Mouse (Mus musculus): ENCODE results near the gene Gm29609.

Gm29609 gene

DNA sequence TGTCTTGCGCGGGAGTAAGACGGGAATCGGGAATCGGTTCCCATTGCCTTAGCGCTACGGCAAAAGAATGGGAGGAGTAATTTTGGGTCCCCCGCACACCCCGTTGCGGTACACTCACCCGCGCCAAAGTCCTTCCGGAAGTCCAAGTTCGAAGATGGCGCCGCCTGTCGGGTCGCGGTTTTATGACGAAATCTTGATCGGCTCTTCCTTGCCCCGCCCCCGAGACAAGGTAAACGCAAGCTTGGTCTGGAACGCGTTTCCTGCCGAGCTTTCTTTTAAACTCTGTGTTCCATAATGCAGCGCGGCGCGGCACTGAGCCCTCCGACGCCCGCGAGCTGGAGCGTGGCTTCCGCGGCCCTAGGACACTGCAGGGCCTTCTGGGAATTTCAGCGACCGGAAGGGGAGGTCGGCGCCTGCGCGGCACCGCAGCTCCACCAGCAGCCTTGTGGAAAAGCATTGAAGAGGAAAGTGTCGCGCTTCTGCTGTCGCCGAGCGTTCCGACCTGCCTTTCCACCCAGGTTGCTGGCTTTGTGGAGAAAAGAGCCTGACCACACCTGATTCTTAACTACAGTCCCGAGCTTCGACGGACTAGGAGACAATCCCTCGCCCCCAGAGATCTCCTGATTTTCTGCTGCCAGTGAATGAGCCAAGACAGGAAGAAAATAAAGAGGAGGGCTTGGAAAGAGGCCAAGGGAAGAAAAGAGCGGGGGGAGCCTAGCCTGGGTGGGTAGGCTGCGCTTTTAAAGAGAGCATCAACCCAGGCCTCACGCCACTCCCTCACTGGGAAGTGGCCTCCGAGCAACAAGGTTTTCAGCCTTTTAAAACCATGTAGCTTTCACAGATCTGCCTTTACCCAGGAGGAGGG, at the start of gene Gm29609, which contains the start of gene Gtf3c2:
Gene Gm29609, minus strand, starts transcription at position 146 of the 865 bp plus-strand sequence.
Gene Gtf3c2, minus strand, starts transcription at position 379 of the 865 bp plus-strand sequence.
- DNase-seq (ENCODE audit: low read depth, low spot score): peak; percentile 99

GRCm38 (mm10) chr5:31226641-31227040, 46.9 kb upstream of the Gm29609 start:
- no peak for DNase-seq (ENCODE audit: low read depth, low spot score)

GRCm38 (mm10) chr5:31222696-31223095, 43.0 kb upstream of the Gm29609 start:
- no peak for DNase-seq (ENCODE audit: low read depth, low spot score)

DNA sequence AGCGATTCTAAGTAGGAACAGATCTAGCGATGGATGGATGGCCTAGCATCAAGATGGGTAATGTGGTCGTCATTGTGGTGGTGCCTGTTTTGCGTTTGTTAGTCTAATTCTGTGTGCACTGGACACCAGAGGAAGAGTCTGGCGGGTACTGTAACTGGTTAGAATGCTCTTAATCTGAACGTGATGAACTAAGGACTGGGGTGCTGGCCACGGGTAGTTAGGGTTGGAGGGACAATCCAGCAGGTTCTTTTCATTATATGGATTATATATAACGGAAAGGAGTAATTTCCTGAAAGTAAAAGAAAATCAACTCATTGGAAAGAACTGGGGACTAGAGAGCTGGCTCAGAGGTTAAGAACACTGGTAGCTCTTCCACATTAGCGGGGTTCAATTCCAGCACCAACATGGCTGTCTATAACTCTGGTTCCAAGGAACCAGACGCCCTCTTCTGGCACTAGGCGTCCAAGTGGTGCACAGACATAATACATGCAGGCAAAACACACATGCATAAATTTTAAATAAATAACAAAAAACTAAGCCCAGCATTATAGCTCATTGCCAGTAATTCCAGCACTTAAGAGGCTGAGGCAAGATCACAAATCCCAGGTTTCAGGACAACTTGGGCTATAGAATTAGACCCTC, 41.7 kb upstream of the Gm29609 start:
- peak; percentile 85 for DNase-seq (ENCODE audit: low read depth, low spot score)

DNA sequence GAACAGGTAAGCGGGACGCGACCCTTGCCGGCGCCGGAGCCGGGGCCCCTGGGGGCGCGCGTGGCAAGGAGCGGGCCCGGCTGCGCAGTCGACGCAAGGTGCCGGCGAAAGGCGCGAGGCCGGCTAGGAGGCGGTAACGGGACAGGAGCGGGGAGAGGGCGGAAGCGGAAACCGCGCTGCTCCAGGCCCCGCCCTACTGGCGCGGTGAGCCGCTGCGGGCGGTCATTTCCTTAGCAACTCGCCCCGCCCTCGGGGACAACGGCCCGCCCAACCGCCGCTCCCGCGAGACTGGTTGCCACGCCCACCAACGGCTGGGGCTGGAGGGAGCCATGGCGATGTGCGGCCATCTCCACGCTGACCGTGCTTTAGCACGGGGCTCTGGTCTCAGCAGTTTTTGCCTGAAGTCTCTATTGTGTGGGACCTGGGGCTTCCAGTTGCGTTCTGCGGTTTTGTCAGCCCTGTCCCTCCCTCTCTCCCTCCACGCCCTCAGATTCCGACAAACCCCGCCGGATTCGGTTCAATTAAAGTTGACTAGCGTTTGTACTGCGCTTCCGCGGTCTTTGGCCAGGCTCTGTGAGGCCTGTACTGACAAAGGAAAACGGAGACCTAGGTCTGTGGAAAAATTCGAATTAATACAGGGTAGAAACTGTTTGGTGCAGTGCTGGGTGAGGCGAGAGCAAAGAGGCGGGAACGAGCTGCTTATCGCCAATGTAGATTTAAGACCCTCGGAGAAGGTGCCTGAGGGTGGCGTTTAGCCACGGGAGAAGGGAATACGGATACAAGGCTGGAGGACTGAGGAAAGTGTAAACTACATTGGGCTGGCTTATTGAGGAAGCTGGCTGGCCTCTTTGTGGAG, 41.0 kb upstream of the Gm29609 start, which contains the start of gene Ppm1g:
Gene Ppm1g, minus strand, starts transcription at position 240 of the 856 bp plus-strand sequence.
- DNase-seq (ENCODE audit: low read depth, low spot score): peak; percentile 91

GRCm38 (mm10) chr5:31219911-31220447, 40.3 kb upstream of the Gm29609 start:
- DNase-seq (ENCODE audit: low read depth, low spot score): peak; percentile 77

DNA sequence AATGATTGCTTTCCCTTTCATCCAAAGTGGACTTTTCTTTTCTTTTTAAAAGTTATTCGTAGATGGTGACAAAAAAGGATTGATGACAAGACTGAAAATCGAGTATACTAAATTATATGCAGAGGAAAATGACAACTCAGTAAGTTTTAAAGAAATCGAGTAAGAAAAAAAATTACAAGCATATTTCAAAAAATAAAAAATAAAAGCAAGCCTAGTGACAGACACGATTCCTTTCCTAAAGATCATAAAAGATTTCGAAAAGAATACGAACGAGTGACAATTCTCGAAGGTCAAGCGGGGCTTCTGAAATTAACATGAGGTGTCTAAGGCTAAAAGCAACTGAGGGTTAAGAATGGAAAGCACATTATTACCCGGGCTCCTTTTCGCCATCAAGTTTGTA, 39.8 kb upstream of the Gm29609 start:
- no peak for DNase-seq (ENCODE audit: low read depth, low spot score)

GRCm38 (mm10) chr5:31219070-31219469, 39.4 kb upstream of the Gm29609 start:
- peak; percentile 59 for DNase-seq (ENCODE audit: low read depth, low spot score)

DNA sequence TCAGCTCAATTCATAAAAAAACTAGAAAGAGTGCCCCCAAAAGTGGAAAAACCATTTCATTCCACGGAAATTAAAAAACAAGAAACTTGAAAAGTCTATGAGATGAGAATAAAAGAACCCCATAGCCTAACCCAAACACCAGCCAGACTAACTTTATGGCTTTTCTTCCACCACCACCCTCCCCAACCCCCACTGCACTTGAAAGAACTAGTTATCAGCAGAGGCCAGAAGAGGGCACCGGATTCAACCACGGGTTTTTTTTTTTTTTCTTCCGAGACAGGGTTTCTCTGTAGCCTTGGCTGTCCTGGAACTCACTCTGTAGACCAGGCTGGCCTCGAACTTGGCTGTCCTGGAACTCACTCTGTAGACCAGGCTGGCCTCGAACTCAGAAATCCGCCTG, 38.6 kb upstream of the Gm29609 start:
- no peak for DNase-seq (ENCODE audit: low read depth, low spot score)

DNA sequence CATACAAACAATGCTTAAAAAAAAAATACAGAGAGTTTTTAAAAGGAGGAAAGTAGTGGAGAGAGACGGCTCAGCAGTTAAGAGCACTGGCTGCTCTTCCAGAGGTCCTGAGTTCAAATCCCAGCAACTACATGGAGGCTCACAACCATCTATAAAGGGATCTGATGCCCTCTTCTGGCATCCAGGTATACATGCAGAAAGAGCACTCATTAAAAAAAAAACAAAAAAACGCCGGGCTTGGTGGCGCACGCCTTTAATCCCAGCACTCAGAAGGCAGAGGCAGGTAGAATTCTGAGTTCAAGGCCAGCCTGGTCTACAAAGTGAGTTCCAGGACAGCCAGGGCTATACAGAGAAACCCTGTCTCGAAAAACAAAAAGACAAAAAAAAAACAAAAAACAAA, 36.8 kb upstream of the Gm29609 start:
- peak; percentile 34 for DNase-seq (ENCODE audit: low read depth, low spot score)

DNA sequence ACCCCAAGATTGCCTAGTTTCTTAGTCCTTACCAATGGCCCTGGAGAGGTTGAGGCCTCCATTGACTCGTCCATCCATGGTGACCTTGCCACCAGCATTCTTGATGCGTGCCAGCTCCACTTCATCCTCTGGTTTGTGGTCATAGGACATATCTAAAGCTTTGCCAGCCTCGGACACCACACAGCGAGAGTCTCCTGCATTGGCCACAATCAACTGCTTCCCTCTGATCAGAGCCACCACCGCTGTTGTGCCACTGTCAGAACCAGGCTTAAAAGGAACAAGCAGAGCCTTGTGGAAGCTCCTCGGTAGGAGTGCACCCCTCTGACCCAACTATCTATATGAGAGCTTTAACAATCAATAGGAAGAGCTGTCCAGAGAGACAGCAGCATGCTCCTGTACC, 24.7 kb upstream of the Gm29609 start:
- DNase-seq (ENCODE audit: low read depth, low spot score): no peak

DNA sequence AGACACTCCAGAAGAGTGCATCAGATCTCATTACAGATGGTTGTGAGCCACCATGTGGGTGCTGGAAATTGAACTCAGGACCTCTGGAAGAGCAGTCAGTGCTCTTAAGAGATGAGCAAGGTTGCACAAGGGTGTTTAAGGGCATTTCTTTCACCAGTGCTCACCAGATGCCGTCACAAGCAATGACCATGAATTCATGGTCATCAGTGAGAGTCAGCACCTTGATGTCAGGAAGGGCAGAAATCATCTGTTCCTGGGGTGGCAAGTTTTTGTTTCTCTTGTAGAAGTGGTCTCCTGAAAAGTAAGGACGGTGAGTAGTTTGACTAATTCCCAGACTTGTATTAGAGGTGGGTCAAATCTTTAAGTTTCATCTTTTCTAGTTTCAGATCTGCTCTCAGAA, 24.2 kb upstream of the Gm29609 start:
- no peak for DNase-seq (ENCODE audit: low read depth, low spot score)

DNA sequence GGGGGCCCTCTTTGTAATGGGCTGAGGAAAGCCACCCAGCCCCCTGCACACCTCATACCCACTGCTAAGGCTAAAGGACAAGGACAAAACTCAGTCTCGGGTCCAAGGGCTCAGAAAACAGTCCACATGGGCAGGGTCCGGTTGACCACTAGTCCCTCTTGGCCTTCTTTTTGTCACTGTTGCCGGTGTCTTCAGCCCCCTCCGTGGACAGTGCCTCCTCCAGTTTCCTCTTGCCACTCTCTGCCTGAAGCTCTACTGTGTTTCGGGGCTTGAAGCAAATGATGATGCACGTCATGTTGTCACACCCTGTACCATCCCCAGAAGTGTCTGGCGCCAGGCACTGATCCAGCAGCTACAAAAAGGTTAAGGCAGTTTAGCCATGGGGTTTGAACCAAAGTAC, 23.2 kb upstream of the Gm29609 start:
- no peak for DNase-seq (ENCODE audit: low read depth, low spot score)

DNA sequence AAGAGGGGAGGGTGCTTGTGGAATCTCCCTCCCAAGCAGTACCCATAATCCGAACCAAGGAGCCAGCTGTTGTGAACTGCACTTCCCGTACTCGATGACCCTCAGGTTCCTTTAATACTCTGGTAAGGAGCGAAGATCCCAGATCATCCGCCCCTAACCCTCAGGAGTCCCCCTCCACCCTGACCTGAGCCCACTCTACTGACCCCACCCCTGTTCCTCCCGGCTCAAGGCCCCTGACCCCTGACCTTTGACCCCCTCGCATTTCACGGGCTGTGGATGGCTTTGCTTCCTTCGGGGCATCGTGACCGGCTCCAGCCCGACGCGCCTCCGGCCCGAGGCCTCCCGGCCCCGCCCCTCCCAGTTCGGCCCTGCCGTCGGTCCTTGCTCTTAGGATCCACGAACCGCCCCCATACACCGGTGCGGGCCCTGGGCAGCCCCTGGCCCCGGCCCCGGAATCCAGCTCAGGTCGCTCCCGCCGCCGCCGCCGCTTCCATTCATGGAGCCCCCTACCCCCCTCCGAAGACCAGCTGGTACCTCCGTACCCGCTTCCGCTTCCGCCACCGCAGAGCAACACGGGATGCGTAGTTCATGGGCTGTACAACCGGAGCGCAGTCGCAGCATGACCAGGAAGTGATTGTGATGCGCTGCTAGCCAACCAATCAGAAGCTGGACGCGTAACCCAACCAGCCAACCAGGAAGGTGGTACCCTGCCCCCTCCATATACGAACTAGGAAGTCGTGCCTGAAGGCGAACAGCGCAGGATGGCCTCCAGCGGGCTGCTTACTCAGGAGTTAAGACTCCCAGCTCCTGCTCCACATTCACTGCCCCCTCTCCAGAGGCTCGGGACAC, 22.3 kb upstream of the Gm29609 start, which contains the start of gene Zfp513:
Gene Zfp513, minus strand, starts transcription at position 562 of the 849 bp plus-strand sequence.
- peak; percentile 99 for DNase-seq (ENCODE audit: low read depth, low spot score)

DNA sequence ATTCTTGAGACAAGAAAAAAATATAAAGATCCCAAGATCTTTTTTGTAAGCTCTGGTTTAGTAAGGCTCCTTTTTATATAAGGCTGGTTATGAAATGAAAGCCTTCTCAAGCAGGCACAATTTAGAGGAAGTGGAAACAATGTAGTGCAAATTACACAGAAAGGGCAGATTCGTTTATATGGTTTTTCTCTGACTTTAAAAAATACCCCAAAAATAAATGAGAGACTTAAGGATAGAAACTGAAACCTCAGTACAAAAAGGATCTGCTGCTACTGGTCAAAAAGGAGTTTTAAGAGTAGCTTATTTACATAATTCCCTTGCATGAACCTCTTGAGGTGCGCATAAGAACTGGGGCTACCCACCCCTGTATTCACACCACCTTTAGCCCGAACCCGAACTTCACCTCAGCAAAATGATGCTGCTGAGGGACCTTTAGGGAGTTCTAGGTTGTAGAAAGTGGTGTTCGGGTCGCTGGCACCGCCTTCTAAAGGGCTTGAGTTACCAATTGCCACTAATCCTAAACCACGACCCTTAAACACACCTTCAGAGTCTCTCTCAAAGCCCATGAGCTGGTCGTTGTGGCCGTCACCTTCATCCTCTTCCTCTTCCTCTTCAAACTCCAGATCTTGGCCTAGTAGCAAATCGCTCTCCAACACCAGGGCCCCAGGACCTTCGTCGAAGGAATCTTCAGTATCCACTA, 21.5 kb upstream of the Gm29609 start:
- DNase-seq (ENCODE audit: low read depth, low spot score): no peak

- DNase-seq (ENCODE audit: low read depth, low spot score): no peak
Observed at GRCm38 (mm10) chr5:31200327-31200768, 20.6 kb upstream of the Gm29609 start.

GRCm38 (mm10) chr5:31199893-31200292, 20.2 kb upstream of the Gm29609 start:
- DNase-seq (ENCODE audit: low read depth, low spot score): peak; percentile 30

DNA sequence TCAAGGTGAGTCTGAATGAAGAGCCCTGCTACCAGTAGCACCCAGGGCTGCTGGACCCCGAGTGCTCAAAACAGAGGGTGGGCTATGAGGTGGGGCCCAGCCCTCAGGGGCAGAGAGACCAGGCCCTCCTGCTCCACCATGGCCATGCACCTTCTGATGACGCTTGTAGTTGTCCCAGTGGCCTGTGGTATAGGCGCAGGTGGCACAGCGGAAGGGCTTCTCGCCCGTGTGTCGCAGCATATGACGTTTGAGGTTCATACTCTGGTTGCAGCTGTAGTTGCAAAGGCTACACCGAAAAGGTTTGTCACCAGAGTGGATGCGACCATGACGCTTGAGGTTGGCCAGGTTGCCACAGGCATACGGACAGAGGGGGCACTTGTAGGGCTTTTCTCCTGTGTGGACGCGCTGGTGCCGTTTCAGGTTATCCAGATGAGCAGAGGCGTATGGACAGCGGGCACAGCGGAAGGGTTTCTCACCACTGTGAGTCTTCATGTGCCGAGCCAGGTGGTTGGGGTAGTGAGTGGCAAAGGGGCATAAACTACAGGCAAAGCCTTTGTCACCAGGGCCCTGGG, 19.7 kb upstream of the Gm29609 start:
- DNase-seq (ENCODE audit: low read depth, low spot score): no peak

GRCm38 (mm10) chr5:31198616-31199320, 19.1 kb upstream of the Gm29609 start:
- DNase-seq (ENCODE audit: low read depth, low spot score): no peak
